In the genomic region with DNA sequence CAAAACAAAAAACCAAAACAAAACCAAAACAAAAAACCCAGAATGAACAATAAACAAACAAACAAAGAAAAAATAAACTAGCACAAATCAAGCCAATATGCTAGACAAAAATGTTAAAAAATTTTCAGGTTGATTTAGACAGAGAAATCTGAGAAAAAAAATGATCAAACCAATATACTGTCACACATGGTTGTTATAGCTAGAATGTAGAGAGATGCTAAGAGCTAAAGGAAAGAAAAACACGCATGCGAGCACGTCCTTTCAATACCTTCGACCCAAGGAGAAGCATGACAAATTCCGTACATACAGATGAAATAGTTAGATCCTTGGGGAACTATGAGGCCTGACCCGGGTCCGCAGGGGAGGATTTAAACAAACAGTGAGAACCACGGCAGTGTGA, we compare ENCODE assay signal across 27 mouse cellular contexts. TPM values are rescaled to one million over a fixed set of nuclear protein-coding genes. Genes with fewer than 3 reads are reported as not detected.
DNase-seq lines count a peak whose midpoint lies in the region; ATAC-seq and TF ChIP-seq lines count a peak whose summit lies in the region.
"Had no signal": no experiment of that assay in that cellular context is flagged by ENCODE, and none has a peak within 500 bp of the region (broad histone marks: within the 10 kb centered on the region; RNA-seq: fewer than 3 reads in every experiment).

Gene Gm10959, minus strand, starts transcription at position 101 of the 400 bp plus-strand sequence.

- H3K9me3 ChIP-seq in liver, embryonic 12.5 days (replicated peaks) = no peaks in the 10 kb centered on the region
- H3K9me3 ChIP-seq in liver, embryonic 11.5 days (ENCODE audit: control insufficient read depth, low read length) = no peaks in the 10 kb centered on the region
- no peaks in the 10 kb centered on the region for H3K9me3 ChIP-seq in MEL (replicated peaks; ENCODE audit: insufficient read depth, low read length)
- H3K9me3 ChIP-seq in stomach, embryonic 15.5 days = no peaks in the 10 kb centered on the region
- no peaks in the 10 kb centered on the region for H3K9me3 ChIP-seq in stomach, postnatal 0 days (ENCODE audit: control insufficient read depth, low read length)
- H3K9me3 ChIP-seq in kidney, embryonic 15.5 days (replicated peaks) = no peaks in the 10 kb centered on the region
- H3K9me3 ChIP-seq: embryonic facial prominence, embryonic 13.5 days; forebrain, embryonic 13.5 days; forebrain, embryonic 15.5 days had no signal

- no peak for TF ChIP-seq EP300 in MEL (IDR thresholded peaks at IDR 0.05; ENCODE audit: low read depth in 1 of 2, low read length in 2 of 2)
- no peak for TF ChIP-seq EP300 in stomach, postnatal 0 days (optimal IDR thresholded peaks at IDR 0.05)

- H3K4me1 ChIP-seq in liver, embryonic 12.5 days = peaks cover 46% of the 10 kb centered on the region
- H3K4me1 ChIP-seq in liver, embryonic 11.5 days (replicated peaks; ENCODE audit: control insufficient read depth, insufficient read depth, low read length) = peaks cover 5% of the 10 kb centered on the region
- H3K4me1 ChIP-seq in MEL (ENCODE audit: control insufficient read depth in 1 of 2, insufficient read depth in 2 of 2, low read length in 2 of 2) = peaks cover 18 to 39% of the 10 kb centered on the region in 2 experiments
- no peaks in the 10 kb centered on the region for H3K4me1 ChIP-seq in stomach, embryonic 15.5 days
- H3K4me1 ChIP-seq in stomach, postnatal 0 days (replicated peaks; ENCODE audit: control insufficient read depth, insufficient read depth) = no peaks in the 10 kb centered on the region
- H3K4me1 ChIP-seq in kidney, embryonic 15.5 days = peaks cover 13% of the 10 kb centered on the region
- H3K4me1 ChIP-seq: forebrain, embryonic 13.5 days; forebrain, embryonic 15.5 days had no signal

- H3K79me2 ChIP-seq in MEL (ENCODE audit: control insufficient read depth, insufficient read depth, low read length, poor library complexity) = no peaks in the 10 kb centered on the region; the same call in 1 of the 2 replicates

- 81% methylated on average over 8 of the region's 8 CpGs for WGBS in liver, embryonic 12.5 days (ENCODE audit: insufficient replicate concordance)
- WGBS in liver, embryonic 11.5 days = 89% methylated on average over 8 of the region's 8 CpGs
- WGBS in stomach, embryonic 15.5 days = 81% methylated on average over 8 of the region's 8 CpGs
- 79% methylated on average over 8 of the region's 8 CpGs for WGBS in stomach, postnatal 0 days
- WGBS in kidney, embryonic 15.5 days = 51% methylated on average over 8 of the region's 8 CpGs

- H3K36me3 ChIP-seq in liver, embryonic 12.5 days = no peaks in the 10 kb centered on the region
- no peaks in the 10 kb centered on the region for H3K36me3 ChIP-seq in liver, embryonic 11.5 days (ENCODE audit: control insufficient read depth, insufficient read depth, low read length)
- peaks cover 0 to 39% of the 10 kb centered on the region in 2 experiments; a peak in 2 of 4 replicates for H3K36me3 ChIP-seq in MEL (ENCODE audit: control insufficient read depth in 1 of 2, insufficient read depth in 2 of 2, low read length in 2 of 2)
- H3K36me3 ChIP-seq in stomach, embryonic 15.5 days = no peaks in the 10 kb centered on the region
- H3K36me3 ChIP-seq in stomach, postnatal 0 days (ENCODE audit: control insufficient read depth, insufficient read depth, low read length) = no peaks in the 10 kb centered on the region
- H3K36me3 ChIP-seq in kidney, embryonic 15.5 days = no peaks in the 10 kb centered on the region
- H3K36me3 ChIP-seq: embryonic facial prominence, embryonic 13.5 days; forebrain, embryonic 15.5 days had no signal

- no peak for DNase-seq in liver, embryonic 11.5 days (ENCODE audit: low spot score)
- DNase-seq in MEL (ENCODE audit: low read depth, low spot score) = no peak
- no peak for DNase-seq in stomach, postnatal 0 days (ENCODE audit: low spot score)
- DNase-seq: adrenal gland, adult 8-10 months; adrenal gland, postnatal 14 days; adrenal gland, postnatal 36 days; cerebellum, adult 11-12 months; cerebellum, adult 2 months; cerebellum, adult 9-10 months; cerebellum, postnatal 10 days; cerebellum, postnatal 25 days; forebrain, postnatal 0 days had no signal

- H3K27ac ChIP-seq in liver, embryonic 12.5 days = no peak within 1 kb of the TSS
- H3K27ac ChIP-seq in liver, embryonic 11.5 days (ENCODE audit: low read depth, low read length) = no peak within 1 kb of the TSS
- peak within 1 kb of the TSS; percentile 73 for H3K27ac ChIP-seq in MEL (ENCODE audit: control insufficient read depth, low read depth, low read length)
- peak within 1 kb of the TSS; percentile 57; the same call in 1 of the 2 replicates for H3K27ac ChIP-seq in stomach, embryonic 15.5 days
- peak within 1 kb of the TSS; percentile 86 for H3K27ac ChIP-seq in stomach, postnatal 0 days (replicated peaks)
- no peak within 1 kb of the TSS for H3K27ac ChIP-seq in kidney, embryonic 15.5 days
- H3K27ac ChIP-seq: forebrain, embryonic 13.5 days; forebrain, embryonic 15.5 days had no signal

- TF ChIP-seq CTCF in MEL (IDR thresholded peaks at IDR 0.05 in 2 of 3, conservative IDR thresholded peaks at IDR 0.05 in 1 of 3; ENCODE audit: control insufficient read depth in 1 of 3, insufficient read depth in 1 of 3, low read depth in 2 of 3, low read length in 3 of 3, poor library complexity in 1 of 3, severe bottlenecking in 1 of 3) = no peak
- TF ChIP-seq CTCF in stomach, postnatal 0 days (IDR thresholded peaks at IDR 0.05; ENCODE audit: low read depth) = no peak

- H3K4me2 ChIP-seq in liver, embryonic 12.5 days = no peak within 1 kb of the TSS
- no peak within 1 kb of the TSS for H3K4me2 ChIP-seq in liver, embryonic 11.5 days
- H3K4me2 ChIP-seq in stomach, embryonic 15.5 days = no peak within 1 kb of the TSS
- H3K4me2 ChIP-seq in stomach, postnatal 0 days (replicated peaks; ENCODE audit: low read depth) = no peak within 1 kb of the TSS
- H3K4me2 ChIP-seq in kidney, embryonic 15.5 days = no peak within 1 kb of the TSS
- H3K4me2 ChIP-seq: embryonic facial prominence, embryonic 13.5 days; forebrain, embryonic 13.5 days; forebrain, embryonic 15.5 days had no signal

- TF ChIP-seq POLR2A in MEL (IDR thresholded peaks at IDR 0.05; ENCODE audit: control insufficient read depth in 1 of 2, insufficient read depth in 1 of 2, low read depth in 1 of 2, low read length in 2 of 2, poor library complexity in 1 of 2) = no peak

- H3K4me3 ChIP-seq in liver, embryonic 12.5 days = no peak within 1 kb of the TSS
- no peak within 1 kb of the TSS for H3K4me3 ChIP-seq in liver, embryonic 11.5 days (ENCODE audit: low read depth, low read length)
- no peak within 1 kb of the TSS for H3K4me3 ChIP-seq in MEL (ENCODE audit: control insufficient read depth in 1 of 2, insufficient read depth in 1 of 2, low read depth in 2 of 2, low read length in 2 of 2)
- no peak within 1 kb of the TSS for H3K4me3 ChIP-seq in stomach, embryonic 15.5 days (replicated peaks)
- no peak within 1 kb of the TSS for H3K4me3 ChIP-seq in stomach, postnatal 0 days (ENCODE audit: low read depth, low read length)
- no peak within 1 kb of the TSS for H3K4me3 ChIP-seq in kidney, embryonic 15.5 days (replicated peaks)
- H3K4me3 ChIP-seq: embryonic facial prominence, embryonic 13.5 days; forebrain, embryonic 13.5 days; forebrain, embryonic 15.5 days had no signal

- H3K27me3 ChIP-seq in liver, embryonic 12.5 days (replicated peaks) = no peaks in the 10 kb centered on the region
- no peaks in the 10 kb centered on the region for H3K27me3 ChIP-seq in liver, embryonic 11.5 days (replicated peaks; ENCODE audit: control insufficient read depth, insufficient read depth, low read length)
- no peaks in the 10 kb centered on the region for H3K27me3 ChIP-seq in MEL (ENCODE audit: control insufficient read depth in 1 of 2, insufficient read depth in 2 of 2, low read length in 2 of 2)
- H3K27me3 ChIP-seq in stomach, embryonic 15.5 days (replicated peaks) = no peaks in the 10 kb centered on the region
- H3K27me3 ChIP-seq in stomach, postnatal 0 days (ENCODE audit: control insufficient read depth, insufficient read depth, low read length) = no peaks in the 10 kb centered on the region
- H3K27me3 ChIP-seq in kidney, embryonic 15.5 days = no peaks in the 10 kb centered on the region
- H3K27me3 ChIP-seq: embryonic facial prominence, embryonic 13.5 days; forebrain, embryonic 13.5 days; forebrain, embryonic 15.5 days; Patski had no signal

- TF ChIP-seq RAD21 in MEL (IDR thresholded peaks at IDR 0.05; ENCODE audit: low read depth, low read length) = no peak

- H3K9ac ChIP-seq in liver, embryonic 12.5 days = 0 out of 2 replicates have a peak within 1 kb of the TSS, but pooled peaks have one; percentile 31
- no peak within 1 kb of the TSS for H3K9ac ChIP-seq in liver, embryonic 11.5 days (ENCODE audit: low read depth, low read length)
- H3K9ac ChIP-seq in MEL (ENCODE audit: control insufficient read depth, low read depth, low read length, poor library complexity, severe bottlenecking) = peak within 1 kb of the TSS; percentile 28
- no peak within 1 kb of the TSS for H3K9ac ChIP-seq in stomach, embryonic 15.5 days
- no peak within 1 kb of the TSS for H3K9ac ChIP-seq in stomach, postnatal 0 days (ENCODE audit: low read length)
- no peak within 1 kb of the TSS for H3K9ac ChIP-seq in kidney, embryonic 15.5 days
- H3K9ac ChIP-seq: embryonic facial prominence, embryonic 13.5 days; forebrain, embryonic 13.5 days; forebrain, embryonic 15.5 days; forebrain, postnatal 0 days had no signal

- no peak for ATAC-seq in liver, embryonic 12.5 days
- ATAC-seq in liver, embryonic 11.5 days (replicated peaks; ENCODE audit: low FRiP score) = no peak
- no peak for ATAC-seq in stomach, embryonic 15.5 days (ENCODE audit: insufficient read depth, low FRiP score, low read depth)
- ATAC-seq in stomach, postnatal 0 days (ENCODE audit: low FRiP score, low TSS enrichment) = no peak
- no peak for ATAC-seq in kidney, embryonic 15.5 days (replicated peaks; ENCODE audit: low FRiP score)
- no peak for ATAC-seq in megakaryocyte progenitor cell, adult 5-6 weeks (replicated peaks; ENCODE audit: poor library complexity)
- ATAC-seq: activated CD4-positive, CD25-positive, alpha-beta regulatory T cell, adult 4 months; forebrain, embryonic 13.5 days; forebrain, embryonic 15.5 days; forebrain, postnatal 0 days; Patski had no signal

TF ChIP-seq in MEL, 35 proteins besides CTCF, POLR2A, EP300 and RAD21 (continues in another document):
- TF ChIP-seq MEF2A (IDR thresholded peaks at IDR 0.05; ENCODE audit: extremely low read depth, insufficient replicate concordance, low read depth, low read length, poor library complexity, severe bottlenecking) = no peak

RNA-seq across cellular contexts. Expression of gene Gm10959, which starts in this region (rescaled TPM):
- not detected in 2 replicates for polyA plus RNA-seq in liver, embryonic 12.5 days (2016; fragmentation: Nextera tagmentation; extraction: Ambion mirVana)
- not detected in 2 replicates for polyA plus RNA-seq in liver, embryonic 11.5 days (2014; fragmentation: Nextera tagmentation; extraction: Ambion mirVana)
- not detected in 2 replicates for total RNA-seq in MEL (2012; rRNA removed)
- not detected for polyA plus RNA-seq in MEL (2012; ENCODE audit: insufficient read depth in 1 of 2, insufficient read length in 2 of 2, low read depth in 1 of 2, low replicate concordance in 2 of 2, missing spikeins in 1 of 2)
- not detected in 2 replicates for polyA plus RNA-seq in stomach, embryonic 15.5 days (2015; fragmentation: Nextera tagmentation; extraction: Ambion mirVana)
- polyA plus RNA-seq in stomach, postnatal 0 days (2015; fragmentation: Nextera tagmentation; extraction: Ambion mirVana) = not detected in 2 replicates
- not detected in 2 replicates for polyA plus RNA-seq in kidney, embryonic 15.5 days (2015; fragmentation: Nextera tagmentation; extraction: Ambion mirVana)
- total RNA-seq in megakaryocyte progenitor cell, adult 5-6 weeks (2015) = not detected in 2 replicates
- not detected in 2 replicates for total RNA-seq in megakaryocyte progenitor cell, adult 5-6 weeks (2017)
- total RNA-seq: adrenal gland, adult 18-20 months; adrenal gland, adult 8-10 months; adrenal gland, postnatal 14 days; adrenal gland, postnatal 36 days; ES-E14; forebrain, postnatal 0 days had no signal
- polyA plus RNA-seq: activated CD4-positive, CD25-positive, alpha-beta regulatory T cell, adult 4 months; C2C12; cerebellum, adult 2 months; cortical plate, adult 2 months; embryonic facial prominence, embryonic 11.5 days; embryonic facial prominence, embryonic 13.5 days; forebrain, embryonic 11.5 days; forebrain, embryonic 13.5 days; forebrain, embryonic 15.5 days; forebrain, postnatal 0 days; Patski had no signal

Comparison
In these comparisons a context has a peak if more than half of its experiments do, and no peak if none do; other contexts are left out.
1. H3K9ac ChIP-seq: peak in liver, embryonic 12.5 days (single experiment) and MEL (single experiment); none in liver, embryonic 11.5 days (single experiment), stomach, embryonic 15.5 days (single experiment), stomach, postnatal 0 days (single experiment) and kidney, embryonic 15.5 days (single experiment).
2. H3K27ac ChIP-seq: peak in MEL (single experiment), stomach, embryonic 15.5 days (single experiment) and stomach, postnatal 0 days (single experiment); none in liver, embryonic 12.5 days (single experiment), liver, embryonic 11.5 days (single experiment) and kidney, embryonic 15.5 days (single experiment).